Mouse (Mus musculus): Measurements from ENCODE around the gene Lcp2. TPM values are rescaled to one million over a fixed set of nuclear protein-coding genes. Genes with fewer than 3 reads are reported as not detected.

The Lcp2 gene
- polyA plus RNA-seq, 1 experiment from 2014 or later, result 1.8 TPM

GRCm38 (mm10) chr11:34050063-34050462 lies 3.3 kb downstream of the Lcp2 start:
- Histone ChIP-seq H3K27me3 (no peaks in the 10 kb centered on the region), H3K9me3 (no peaks in the 10 kb centered on the region), H3K36me3 (no peaks in the 10 kb centered on the region), H3K4me3 (no peak overlapping the region), H3K4me2 (no peak overlapping the region), H3K27ac (no peak overlapping the region), H3K4me1 (replicated peaks) (no peaks in the 10 kb centered on the region), H3K9ac (no peak overlapping the region)
- ATAC-seq (ENCODE audit: low FRiP score), result no peak
- 90% methylated on average over 1 of the region's 1 CpGs for WGBS

- Histone ChIP-seq H3K36me3 (no peaks in the 10 kb centered on the region), H3K9ac (no peak overlapping the region), H3K27me3 (no peaks in the 10 kb centered on the region), H3K4me2 (no peak overlapping the region), H3K4me3 (no peak overlapping the region), H3K9me3 (no peaks in the 10 kb centered on the region), H3K27ac (no peak overlapping the region), H3K4me1 (replicated peaks) (no peaks in the 10 kb centered on the region)
- WGBS, result 87% methylated on average over 2 of the region's 2 CpGs
- ATAC-seq (ENCODE audit: low FRiP score), result no peak
Observed at GRCm38 (mm10) chr11:34050643-34051042, 3.9 kb downstream of the Lcp2 start.

- no peaks in the 10 kb centered on the region for H3K36me3 ChIP-seq
- H3K4me1 ChIP-seq (replicated peaks), result no peaks in the 10 kb centered on the region
- H3K27ac ChIP-seq, result no peak overlapping the region
- 87% methylated on average over 6 of the region's 6 CpGs for WGBS
- no peaks in the 10 kb centered on the region for H3K9me3 ChIP-seq
- H3K27me3 ChIP-seq, result no peaks in the 10 kb centered on the region
- H3K9ac ChIP-seq, result no peak overlapping the region
- no peak overlapping the region for H3K4me3 ChIP-seq
- no peak overlapping the region for H3K4me2 ChIP-seq
- ATAC-seq (ENCODE audit: low FRiP score), result no peak
Observed at GRCm38 (mm10) chr11:34053031-34053818, 6.5 kb downstream of the Lcp2 start.

- no peak for ATAC-seq (ENCODE audit: low FRiP score)
- H3K27me3 ChIP-seq, result no peaks in the 10 kb centered on the region
- WGBS, result 83% methylated on average over 7 of the region's 7 CpGs
- no peak overlapping the region for H3K4me2 ChIP-seq
- no peaks in the 10 kb centered on the region for H3K36me3 ChIP-seq
- H3K27ac ChIP-seq, result no peak overlapping the region
- no peak overlapping the region for H3K4me3 ChIP-seq
- H3K4me1 ChIP-seq (replicated peaks), result no peaks in the 10 kb centered on the region
- H3K9me3 ChIP-seq, result no peaks in the 10 kb centered on the region
- no peak overlapping the region for H3K9ac ChIP-seq
Observed at GRCm38 (mm10) chr11:34054031-34054727, 7.5 kb downstream of the Lcp2 start.

- WGBS, result 90% methylated on average over 1 of the region's 1 CpGs
- Histone ChIP-seq H3K27me3 (no peaks in the 10 kb centered on the region), H3K4me2 (no peak overlapping the region), H3K4me1 (replicated peaks) (no peaks in the 10 kb centered on the region), H3K9ac (no peak overlapping the region), H3K4me3 (no peak overlapping the region), H3K27ac (no peak overlapping the region), H3K9me3 (no peaks in the 10 kb centered on the region), H3K36me3 (no peaks in the 10 kb centered on the region)
- ATAC-seq (ENCODE audit: low FRiP score), result no peak
Observed at GRCm38 (mm10) chr11:34056715-34057114, 10.0 kb downstream of the Lcp2 start.

- Histone ChIP-seq H3K27me3 (no peaks in the 10 kb centered on the region), H3K4me1 (replicated peaks) (no peaks in the 10 kb centered on the region), H3K27ac (no peak overlapping the region), H3K36me3 (no peaks in the 10 kb centered on the region), H3K4me2 (no peak overlapping the region), H3K4me3 (no peak overlapping the region), H3K9ac (no peak overlapping the region), H3K9me3 (no peaks in the 10 kb centered on the region)
- no peak for ATAC-seq (ENCODE audit: low FRiP score)
Observed at GRCm38 (mm10) chr11:34058332-34058731, 11.6 kb downstream of the Lcp2 start.

GRCm38 (mm10) chr11:34058960-34059359 lies 12.2 kb downstream of the Lcp2 start:
- no peak overlapping the region for H3K4me3 ChIP-seq
- H3K27ac ChIP-seq, result no peak overlapping the region
- no peaks in the 10 kb centered on the region for H3K4me1 ChIP-seq (replicated peaks)
- H3K9ac ChIP-seq, result no peak overlapping the region
- H3K27me3 ChIP-seq, result no peaks in the 10 kb centered on the region
- no peak overlapping the region for H3K4me2 ChIP-seq
- no peak for ATAC-seq (ENCODE audit: low FRiP score)
- WGBS, result 95% methylated on average over 6 of the region's 6 CpGs
- no peaks in the 10 kb centered on the region for H3K36me3 ChIP-seq
- H3K9me3 ChIP-seq, result no peaks in the 10 kb centered on the region

GRCm38 (mm10) chr11:34061740-34062139 lies 15.0 kb downstream of the Lcp2 start:
- Histone ChIP-seq H3K4me3 (no peak overlapping the region), H3K9me3 (no peaks in the 10 kb centered on the region), H3K4me2 (no peak overlapping the region), H3K36me3 (no peaks in the 10 kb centered on the region), H3K27ac (no peak overlapping the region), H3K4me1 (replicated peaks) (no peaks in the 10 kb centered on the region), H3K9ac (no peak overlapping the region), H3K27me3 (no peaks in the 10 kb centered on the region)
- no peak for ATAC-seq (ENCODE audit: low FRiP score)
- 61% methylated on average over 6 of the region's 6 CpGs for WGBS

- H3K27ac ChIP-seq, result no peak overlapping the region
- ATAC-seq (ENCODE audit: low FRiP score), result no peak
- no peak overlapping the region for H3K4me2 ChIP-seq
- no peaks in the 10 kb centered on the region for H3K4me1 ChIP-seq (replicated peaks)
- no peaks in the 10 kb centered on the region for H3K9me3 ChIP-seq
- no peak overlapping the region for H3K9ac ChIP-seq
- no peaks in the 10 kb centered on the region for H3K27me3 ChIP-seq
- no peak overlapping the region for H3K4me3 ChIP-seq
- H3K36me3 ChIP-seq, result no peaks in the 10 kb centered on the region
- WGBS, result 73% methylated on average over 2 of the region's 2 CpGs
Observed at GRCm38 (mm10) chr11:34063257-34063656, 16.5 kb downstream of the Lcp2 start.

- H3K4me2 ChIP-seq, result no peak overlapping the region
- no peaks in the 10 kb centered on the region for H3K4me1 ChIP-seq (replicated peaks)
- ATAC-seq (ENCODE audit: low FRiP score), result no peak
- WGBS, result 73% methylated on average over 5 of the region's 5 CpGs
- H3K27me3 ChIP-seq, result no peaks in the 10 kb centered on the region
- H3K4me3 ChIP-seq, result no peak overlapping the region
- H3K9me3 ChIP-seq, result no peaks in the 10 kb centered on the region
- H3K36me3 ChIP-seq, result no peaks in the 10 kb centered on the region
- no peak overlapping the region for H3K27ac ChIP-seq
- no peak overlapping the region for H3K9ac ChIP-seq
Observed at GRCm38 (mm10) chr11:34063702-34064485, 17.2 kb downstream of the Lcp2 start.

- no peak for ATAC-seq (ENCODE audit: low FRiP score)
- 0 out of 2 replicates have a peak, but pooled peaks cover 2% of the 10 kb centered on the region for H3K27me3 ChIP-seq
- no peak overlapping the region for H3K27ac ChIP-seq
- H3K36me3 ChIP-seq, result no peaks in the 10 kb centered on the region
- 0 out of 2 replicates have a peak, but pooled peaks cover 3% of the 10 kb centered on the region for H3K4me1 ChIP-seq (replicated peaks)
- no peaks in the 10 kb centered on the region for H3K9me3 ChIP-seq
- no peak overlapping the region for H3K9ac ChIP-seq
- no peak overlapping the region for H3K4me2 ChIP-seq
- H3K4me3 ChIP-seq, result no peak overlapping the region
Observed at GRCm38 (mm10) chr11:34070596-34070995, 23.9 kb downstream of the Lcp2 start.

- Histone ChIP-seq H3K27me3 (0 out of 2 replicates have a peak, but pooled peaks cover 2% of the 10 kb centered on the region), H3K9ac (no peak overlapping the region), H3K4me3 (no peak overlapping the region), H3K36me3 (no peaks in the 10 kb centered on the region), H3K9me3 (no peaks in the 10 kb centered on the region), H3K4me1 (replicated peaks) (0 out of 2 replicates have a peak, but pooled peaks cover 3% of the 10 kb centered on the region), H3K27ac (no peak overlapping the region), H3K4me2 (no peak overlapping the region)
- WGBS, result 72% methylated on average over 4 of the region's 4 CpGs
- no peak for ATAC-seq (ENCODE audit: low FRiP score)
Observed at GRCm38 (mm10) chr11:34072309-34072708, 25.6 kb downstream of the Lcp2 start.

All from hindbrain, embryonic 13.5 days (tissue).